Mouse (Mus musculus) MEL (cell line): ENCODE data around the gene Atp5g3.

ENCODE experiments used
- CTCF ChIP-seq, 3 experiments: IDR thresholded peaks in 2 of 3; conservative IDR thresholded peaks in 1 of 3; 2 replicates each; pipeline ENCODE4 v1.5.1; 2011 to 2012; ENCODE audit warnings: low read length in 3 of 3, low read depth in 2 of 3, mild to moderate bottlenecking in 2 of 3, improper control_type of control experiment in 1 of 3, inconsistent platforms in 1 of 3, mixed read lengths in 1 of 3, moderate library complexity in 1 of 3; ENCODE audit not compliant: control insufficient read depth in 1 of 3, insufficient read depth in 1 of 3, poor library complexity in 1 of 3, severe bottlenecking in 1 of 3
- ETS1 ChIP-seq: IDR thresholded peaks from 2 replicates; pipeline ENCODE4 v1.6.1; 2012; ENCODE audit warnings: low read depth, mild to moderate bottlenecking, inconsistent platforms, low read length, improper control_type of control experiment, moderate library complexity
- GATA1 ChIP-seq: IDR thresholded peaks from 2 replicates; pipeline ENCODE4 v1.6.1; 2011; ENCODE audit warnings: low read depth, low read length, improper control_type of control experiment
- MYB ChIP-seq: IDR thresholded peaks from 2 replicates; pipeline ENCODE4 v1.6.1; 2011; ENCODE audit warnings: mild to moderate bottlenecking, low read depth, low read length, improper control_type of control experiment

- TF ChIP-seq CTCF (IDR thresholded peaks at IDR 0.05 in 2 of 3, conservative IDR thresholded peaks at IDR 0.05 in 1 of 3; ENCODE audit: control insufficient read depth in 1 of 3, insufficient read depth in 1 of 3, low read depth in 2 of 3, low read length in 3 of 3, poor library complexity in 1 of 3, severe bottlenecking in 1 of 3) (0 out of 6 replicates have a peak, but pooled peaks of 1 of the 3 experiments have one; percentile 9), GATA1 (no peak), MYB (no peak), ETS1 (no peak)
Measured at GRCm38 (mm10) chr2:73903536-73903935, 7.6 kb downstream of the Atp5g3 start.
